Mouse (Mus musculus) ES-E14 (cell line): ENCODE results near the gene Utrn. TPM values are rescaled to one million over a fixed set of nuclear protein-coding genes. Genes with fewer than 3 reads are reported as not detected.

Experiments
- DNase-seq: peaks from one replicate; pipeline ENCODE4 v3.0.0-alpha.2; 2013; ENCODE audit warnings: low read depth, low spot score
- H3K27ac ChIP-seq: 2 replicates; pipeline ENCODE4 v1.5.1; 2012; ENCODE audit warnings: low read depth, mild to moderate bottlenecking, low read length, moderate library complexity, mixed read lengths; ENCODE audit not compliant: poor library complexity, insufficient read depth, severe bottlenecking
- H3K36me3 ChIP-seq: 2 replicates; pipeline ENCODE4 v1.6.1; 2012; ENCODE audit warnings: mild to moderate bottlenecking, low read length, moderate library complexity, mixed read lengths; ENCODE audit not compliant: control insufficient read depth, poor library complexity, insufficient read depth, severe bottlenecking
- H3K4me1 ChIP-seq, 2 experiments: fragments of 150-350 bp in 1 of 2; sonication (generic) in 1 of 2; 2 replicates each; pipeline ENCODE4 v1.6.1; 2012; ENCODE audit warnings: low read length in 2 of 2, mild to moderate bottlenecking in 1 of 2, mixed read lengths in 1 of 2; ENCODE audit not compliant: control insufficient read depth in 2 of 2, insufficient read depth in 2 of 2, poor library complexity in 1 of 2
- H3K4me3 ChIP-seq, 2 experiments: fragments of 150-350 bp in 1 of 2; sonication (generic) in 1 of 2; 2 replicates each; pipeline ENCODE4 v1.5.1; 2012; ENCODE audit warnings: low read length in 2 of 2, low read depth in 1 of 2, mild to moderate bottlenecking in 1 of 2, mixed read lengths in 1 of 2; ENCODE audit not compliant: insufficient read depth in 1 of 2, poor library complexity in 1 of 2, severe bottlenecking in 1 of 2
- H3K9ac ChIP-seq: 2 replicates; pipeline ENCODE4 v1.6.1; 2012; ENCODE audit warnings: low read depth, mild to moderate bottlenecking, low read length, mixed read lengths; ENCODE audit not compliant: poor library complexity, insufficient read depth, severe bottlenecking
- H3K9me3 ChIP-seq: fragments of 150-350 bp; sonication (generic); 2 replicates; pipeline ENCODE4 v1.6.1; 2012; ENCODE audit warnings: low read depth, mild to moderate bottlenecking, low read length; ENCODE audit not compliant: control insufficient read depth, insufficient read depth
- CHD2 ChIP-seq: IDR thresholded peaks from 2 replicates; pipeline ENCODE4 v1.6.1; 2014; ENCODE audit warnings: mild to moderate bottlenecking, low read depth, low read length, inconsistent platforms
- HCFC1 ChIP-seq: IDR thresholded peaks from 2 replicates; pipeline ENCODE4 v1.6.1; 2012; ENCODE audit warnings: low read length, inconsistent platforms, borderline replicate concordance; ENCODE audit not compliant: insufficient read depth
- MAFK ChIP-seq: IDR thresholded peaks from 2 replicates; pipeline ENCODE4 v1.6.1; 2014; ENCODE audit warnings: mild to moderate bottlenecking, low read depth, low read length, inconsistent platforms; ENCODE audit not compliant: insufficient read depth
- ZC3H11A ChIP-seq: IDR thresholded peaks from 2 replicates; pipeline ENCODE4 v1.6.1; 2012; ENCODE audit warnings: low read depth, mild to moderate bottlenecking, inconsistent platforms, low read length, borderline replicate concordance
- ZNF384 ChIP-seq: IDR thresholded peaks from 2 replicates; pipeline ENCODE4 v1.6.1; 2012; ENCODE audit warnings: low read depth, low read length, inconsistent platforms
- in situ Hi-C, 2 experiments: fragments of 600-800 bp; cut with MboI; formaldehyde crosslinking; loops; one replicate each; pipeline ENCODE4 v1.15.1; 2025; ENCODE audit warnings: low sequenced_read_pairs in 2 of 2, inconsistent platforms in 1 of 2; ENCODE audit not compliant: unreplicated experiment in 2 of 2
- total RNA-seq: library from RNA; depleted of rRNA; stranded (reverse); fragments of 300-350 nt; gene quantifications from 2 replicates; pipeline ENCODE4 v1.2.3, GENCODE M21; 2012

Utrn gene
- total RNA-seq, 1 experiment, result 66.9 TPM

DNA sequence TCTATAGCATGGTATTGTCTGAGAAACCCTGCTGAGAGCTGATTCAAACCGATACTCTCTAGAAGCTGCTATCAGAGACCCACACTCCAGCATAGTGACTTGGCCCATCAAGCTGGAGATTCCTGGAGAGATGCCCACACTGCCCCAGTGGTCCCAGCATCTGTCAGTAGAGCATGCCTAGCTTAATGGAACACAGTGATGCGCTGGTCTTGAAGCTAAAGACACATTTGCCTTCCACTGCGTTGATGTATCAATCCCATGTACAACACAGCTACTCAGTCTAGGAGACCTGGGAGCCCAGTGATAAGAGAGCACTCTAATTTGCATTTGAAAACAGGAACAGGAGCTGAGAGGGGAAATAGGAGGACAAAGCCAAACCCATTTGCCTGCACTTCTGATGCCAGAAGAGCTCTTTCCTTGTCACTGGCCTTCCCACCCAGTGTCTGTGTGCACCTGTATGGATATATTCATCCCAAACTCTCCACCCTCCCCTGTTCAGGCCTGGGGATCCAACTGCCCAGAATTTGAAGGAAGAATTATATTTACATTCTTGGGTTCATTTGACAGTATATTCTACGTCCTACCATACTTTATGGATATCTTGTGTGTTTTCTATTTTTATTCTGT, 379.5 kb downstream of the Utrn start:
- in situ Hi-C loops, result no loop called here
- Histone ChIP-seq H3K9me3 (no peaks in the 10 kb centered on the region), H3K9ac (peak overlapping the region; percentile 44; the same call in 1 of the 2 replicates), H3K36me3 (peaks cover 8% of the 10 kb centered on the region), H3K4me1 (peaks cover 3 to 10% of the 10 kb centered on the region in 2 experiments; a peak in 2 of 4 replicates), H3K27ac (peak overlapping the region; percentile 52; the same call in 1 of the 2 replicates), H3K4me3 (0 out of 4 replicates have a peak overlapping the region, but pooled peaks of 1 of the 2 experiments have one; percentile 3)
- DNase-seq, result peak; percentile 55
- TF ChIP-seq CHD2 (no peak), ZC3H11A (no peak), HCFC1 (no peak), MAFK (no peak), ZNF384 (no peak)

DNA sequence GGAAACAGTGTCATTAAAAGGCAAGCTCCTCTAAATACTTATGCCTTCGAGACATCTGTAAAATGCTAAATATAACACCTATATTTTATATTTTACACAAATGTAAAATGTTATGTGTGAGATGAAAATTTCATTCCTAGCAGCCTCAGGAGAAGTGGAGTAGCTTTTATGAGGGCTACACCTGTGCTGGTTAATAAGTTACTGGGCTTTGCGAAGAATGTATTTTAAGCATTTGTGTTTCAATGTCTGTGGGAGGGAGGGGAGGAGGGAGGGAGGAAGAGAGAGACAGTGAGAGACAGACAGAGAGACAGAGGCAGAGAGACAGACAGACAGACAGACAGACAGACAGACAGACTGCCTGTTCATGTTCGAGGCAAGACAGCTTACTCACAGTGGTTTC, 380.6 kb downstream of the Utrn start:
- TF ChIP-seq MAFK (no peak), ZC3H11A (no peak), CHD2 (no peak), HCFC1 (no peak), ZNF384 (no peak)
- no peaks in the 10 kb centered on the region for H3K9me3 ChIP-seq
- peaks cover 8% of the 10 kb centered on the region for H3K36me3 ChIP-seq
- in situ Hi-C loops, result no loop called here
- DNase-seq, result no peak
- no peak overlapping the region for H3K9ac ChIP-seq
- peak overlapping the region; percentile 56; the same call in 1 of the 2 replicates for H3K27ac ChIP-seq
- no peak overlapping the region for H3K4me3 ChIP-seq
- peaks cover 3 to 10% of the 10 kb centered on the region in 2 experiments; a peak in 2 of 4 replicates for H3K4me1 ChIP-seq

DNA sequence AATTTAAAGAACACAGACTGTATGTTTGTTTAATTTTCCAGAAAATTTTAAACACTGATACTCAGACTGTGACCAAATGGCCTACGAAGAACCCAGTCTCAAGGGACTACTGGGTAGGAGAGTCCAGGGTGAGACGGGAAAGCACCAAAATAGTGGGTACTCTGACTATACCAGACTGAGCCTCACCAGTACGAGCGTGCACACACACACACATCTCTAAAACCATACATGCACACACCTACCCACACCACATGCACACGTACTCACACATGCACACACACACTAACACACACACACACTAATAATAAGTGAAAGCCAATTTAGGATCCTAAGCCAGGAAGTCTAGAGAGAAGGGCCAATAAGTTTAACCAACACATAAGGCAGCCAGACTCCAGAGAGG, 381.0 kb downstream of the Utrn start:
- Histone ChIP-seq H3K36me3 (peaks cover 8% of the 10 kb centered on the region), H3K4me1 (peaks cover 3 to 10% of the 10 kb centered on the region in 2 experiments; a peak in 2 of 4 replicates), H3K9ac (no peak overlapping the region), H3K4me3 (no peak overlapping the region), H3K27ac (no peak overlapping the region), H3K9me3 (no peaks in the 10 kb centered on the region)
- in situ Hi-C loops, result no loop called here
- TF ChIP-seq ZNF384, result no peak
- no peak for TF ChIP-seq CHD2
- no peak for DNase-seq

DNA sequence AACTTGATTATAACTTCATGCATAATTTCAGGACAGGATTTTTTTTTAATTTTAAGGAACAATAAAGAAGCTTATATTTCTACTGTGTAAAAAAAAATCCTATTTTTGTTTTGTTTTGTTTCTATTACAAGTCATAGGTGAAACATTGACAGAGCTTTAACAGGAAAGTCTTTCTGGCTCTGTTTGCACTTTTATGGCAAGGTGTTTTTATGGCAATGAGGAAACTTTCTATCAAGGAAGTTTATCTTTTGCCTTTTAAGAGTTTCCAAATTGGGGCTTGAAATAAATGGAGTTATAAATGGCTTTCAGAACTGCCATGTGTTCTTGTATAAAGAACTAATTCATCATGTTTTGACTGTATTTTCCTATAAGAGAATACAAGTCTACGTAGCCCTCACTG, 385.7 kb downstream of the Utrn start:
- no peaks in the 10 kb centered on the region; a peak in 2 of 4 replicates for H3K4me1 ChIP-seq
- H3K9ac ChIP-seq, result no peak overlapping the region
- no peak for TF ChIP-seq ZNF384
- no peak for TF ChIP-seq CHD2
- TF ChIP-seq ZC3H11A, result no peak
- no peak for TF ChIP-seq HCFC1
- TF ChIP-seq MAFK, result no peak
- in situ Hi-C loops, result no loop called here
- DNase-seq, result no peak
- H3K27ac ChIP-seq, result no peak overlapping the region
- H3K36me3 ChIP-seq, result peaks cover 8% of the 10 kb centered on the region
- H3K4me3 ChIP-seq, result no peak overlapping the region
- no peaks in the 10 kb centered on the region for H3K9me3 ChIP-seq

- TF ChIP-seq ZC3H11A (no peak), MAFK (no peak), CHD2 (no peak), ZNF384 (no peak), HCFC1 (no peak)
- in situ Hi-C loops, result no loop called here
Measured at GRCm38 (mm10) chr10:12482975-12483374, 386.2 kb downstream of the Utrn start.

More at GRCm38 (mm10) chr10:12482975-12483374, 386.2 kb downstream of the Utrn start:
- Histone ChIP-seq H3K27ac (no peak overlapping the region), H3K9me3 (no peaks in the 10 kb centered on the region), H3K4me1 (no peaks in the 10 kb centered on the region), H3K36me3 (peaks cover 9% of the 10 kb centered on the region), H3K9ac (no peak overlapping the region), H3K4me3 (no peak overlapping the region)
- no peak for DNase-seq
